Mouse (Mus musculus): ENCODE results near the gene Fbxw27.

DNA sequence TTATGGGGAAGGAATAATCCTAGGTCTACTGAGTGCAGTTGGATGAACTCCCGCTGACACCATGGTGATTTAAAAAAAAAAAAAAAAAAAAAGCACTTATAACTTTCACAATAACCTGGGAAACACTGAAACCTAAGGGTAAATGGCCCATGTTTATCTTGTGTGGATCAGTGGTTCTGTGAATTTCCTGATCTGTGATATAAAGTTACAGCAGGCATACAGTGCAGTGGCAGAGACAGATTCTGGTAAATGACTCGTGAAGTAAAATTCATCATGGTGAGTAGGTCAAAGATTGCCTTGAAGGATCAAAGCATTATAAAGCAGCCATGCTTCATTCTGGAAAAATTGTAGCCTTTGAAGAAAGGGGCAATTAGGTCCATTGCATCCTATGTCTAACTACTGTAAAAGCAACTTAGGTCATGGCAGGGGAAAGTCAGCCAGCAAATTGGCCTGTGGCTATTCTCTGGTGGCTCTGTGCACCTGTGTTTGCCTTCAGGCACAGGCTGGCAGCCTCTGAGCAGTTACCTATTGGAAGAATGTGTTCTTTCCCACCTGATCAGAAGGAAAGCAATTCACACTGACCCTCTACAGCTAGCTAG lies 16.3 kb upstream of the Fbxw27 start:
- TF ChIP-seq GATA1 (IDR thresholded peaks at IDR 0.05; ENCODE audit: low read length), result no peak
- TF ChIP-seq TAL1 (IDR thresholded peaks at IDR 0.05; ENCODE audit: low read length), result no peak
